ENCODE assay signal across 8 mouse cellular contexts in the genomic region with DNA sequence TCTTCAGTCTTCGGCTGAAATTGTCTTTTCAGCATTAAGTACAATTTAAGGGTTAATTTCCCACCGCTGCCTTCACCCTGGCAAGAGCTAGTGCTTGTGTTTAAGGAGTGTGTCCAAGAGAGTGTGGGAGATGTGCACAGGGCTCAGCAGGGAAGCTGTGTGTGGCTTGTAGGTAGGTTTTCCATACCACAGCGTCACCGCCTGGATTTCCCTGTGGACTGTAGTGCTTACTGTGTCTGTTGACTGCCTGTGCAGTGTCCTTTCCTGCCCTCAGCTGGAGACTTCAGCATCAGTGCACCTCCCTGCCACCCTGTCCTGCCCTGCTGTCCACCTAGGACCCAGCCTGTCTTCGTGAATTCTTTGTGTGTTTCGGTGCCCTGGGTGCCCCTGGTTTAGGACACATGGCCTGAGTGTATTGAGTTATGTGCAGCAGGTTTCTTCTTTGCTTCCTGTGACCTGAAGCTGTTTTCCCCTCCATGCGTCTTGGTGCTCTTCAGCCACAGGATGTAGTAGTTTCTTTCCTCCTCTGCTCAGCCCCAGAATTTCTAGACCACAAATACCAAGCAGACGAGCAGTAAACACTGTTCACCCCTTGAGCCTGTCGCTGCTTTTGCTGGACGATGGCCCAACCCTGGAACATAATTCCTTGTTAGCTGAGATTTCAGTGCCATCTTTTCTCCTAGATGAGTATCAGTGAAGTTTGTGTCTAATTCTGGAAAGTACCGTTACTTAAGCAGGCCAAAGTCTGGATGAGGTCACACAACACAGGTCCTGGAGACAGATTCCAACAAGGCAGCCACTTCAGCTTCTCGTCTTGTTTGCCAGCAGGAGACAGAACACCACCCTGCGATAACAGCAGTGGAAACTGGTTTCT.
DNase-seq lines count a peak whose midpoint lies in the region; ATAC-seq and TF ChIP-seq lines count a peak whose summit lies in the region.

No protein-coding gene starts in this region.

- no peak overlapping the region for H3K9ac ChIP-seq in forebrain, embryonic 12.5 days

- no peak for DNase-seq in heart, embryonic 10.5 days (ENCODE audit: low spot score)
- no peak for DNase-seq in heart, postnatal 14 days
- DNase-seq in gastrocnemius, adult 2 months, result peak; percentile 76
- DNase-seq in skeletal muscle tissue, adult 2 months (ENCODE audit: low read depth, low spot score), result peak; percentile 63
- no peak for DNase-seq in cerebellum, postnatal 10 days

- intact Hi-C loops in heart, postnatal 14 days (cut with DNase I), result loop anchor here (5.0 kb wide), 2 partner anchors 87 to 177 kb away; no protein-coding TSS in a partner anchor
- intact Hi-C loops in gastrocnemius, adult 2 months (cut with DNase I), result loop anchor here (5.0 to 10.0 kb wide), 5 partner anchors 43 to 258 kb away; a partner anchor contains a TSS

- H3K4me3 ChIP-seq in heart, embryonic 10.5 days, result no peak overlapping the region
- peak overlapping the region; percentile 14 for H3K4me3 ChIP-seq in megakaryocyte, embryonic 14.5 days (replicated peaks)
- peak overlapping the region; percentile 8; the same call in 1 of the 2 replicates for H3K4me3 ChIP-seq in gastrocnemius, adult 2 months
- H3K4me3 ChIP-seq in forebrain, embryonic 12.5 days (replicated peaks), result no peak overlapping the region

- H3K9me3 ChIP-seq in heart, embryonic 10.5 days, result no peaks in the 10 kb centered on the region
- no peaks in the 10 kb centered on the region for H3K9me3 ChIP-seq in megakaryocyte, embryonic 14.5 days
- H3K9me3 ChIP-seq in forebrain, embryonic 12.5 days, result no peaks in the 10 kb centered on the region

- no peak overlapping the region for H3K4me2 ChIP-seq in forebrain, embryonic 12.5 days

- peaks cover 8% of the 10 kb centered on the region for H3K36me3 ChIP-seq in heart, embryonic 10.5 days
- peaks cover 94% of the 10 kb centered on the region for H3K36me3 ChIP-seq in megakaryocyte, embryonic 14.5 days (replicated peaks; ENCODE audit: low read length)
- H3K36me3 ChIP-seq in forebrain, embryonic 12.5 days (replicated peaks), result no peaks in the 10 kb centered on the region; the same call in 1 of the 2 replicates

- peaks cover 100% of the 10 kb centered on the region for H3K4me1 ChIP-seq in heart, embryonic 10.5 days
- H3K4me1 ChIP-seq in megakaryocyte, embryonic 14.5 days, result peaks cover 90% of the 10 kb centered on the region
- H3K4me1 ChIP-seq in forebrain, embryonic 12.5 days, result peaks cover 95% of the 10 kb centered on the region

- 54% methylated on average over 13 of the region's 13 CpGs for WGBS in heart, embryonic 10.5 days
- 82% methylated on average over 13 of the region's 13 CpGs for WGBS in forebrain, embryonic 12.5 days

- TF ChIP-seq CTCF in gastrocnemius, adult 2 months (IDR thresholded peaks at IDR 0.05), result no peak; the same call in 1 of the 2 replicates

- H3K27me3 ChIP-seq in heart, embryonic 10.5 days (ENCODE audit: insufficient read depth, poor library complexity, severe bottlenecking), result no peaks in the 10 kb centered on the region
- no peaks in the 10 kb centered on the region for H3K27me3 ChIP-seq in megakaryocyte, embryonic 14.5 days (replicated peaks)
- no peaks in the 10 kb centered on the region for H3K27me3 ChIP-seq in forebrain, embryonic 12.5 days

- H3K27ac ChIP-seq in heart, embryonic 10.5 days, result peak overlapping the region; percentile 74
- peak overlapping the region; percentile 85 for H3K27ac ChIP-seq in gastrocnemius, adult 2 months
- no peak overlapping the region for H3K27ac ChIP-seq in forebrain, embryonic 12.5 days

- no peak for ATAC-seq in megakaryocyte, adult 5-6 weeks (ENCODE audit: poor library complexity, severe bottlenecking)
- ATAC-seq in forebrain, embryonic 12.5 days (ENCODE audit: low FRiP score), result no peak

Comparison
In these comparisons a context has a peak if more than half of its experiments do, and no peak if none do; other contexts are left out.
1. DNase-seq: peak in gastrocnemius, adult 2 months (single experiment) and skeletal muscle tissue, adult 2 months (single experiment); none in heart, embryonic 10.5 days (single experiment), heart, postnatal 14 days (0 of 2) and cerebellum, postnatal 10 days (0 of 2).
2. H3K4me3 ChIP-seq: peak in megakaryocyte, embryonic 14.5 days (single experiment) and gastrocnemius, adult 2 months (single experiment); none in heart, embryonic 10.5 days (single experiment) and forebrain, embryonic 12.5 days (single experiment).